Mouse (Mus musculus): ENCODE measurements at regions not wholly inside any gene's neighbourhood (a gene's known extent, or its start where the extent isn't known, plus 50 kb on each side); places are given as distances from the start of the nearest gene placed in this dataset.
"Not testable (repeated sequence)": the region's sequence is repeated elsewhere in the genome, so short reads cannot be mapped to it uniquely, and the experiment has no call there.

DNA sequence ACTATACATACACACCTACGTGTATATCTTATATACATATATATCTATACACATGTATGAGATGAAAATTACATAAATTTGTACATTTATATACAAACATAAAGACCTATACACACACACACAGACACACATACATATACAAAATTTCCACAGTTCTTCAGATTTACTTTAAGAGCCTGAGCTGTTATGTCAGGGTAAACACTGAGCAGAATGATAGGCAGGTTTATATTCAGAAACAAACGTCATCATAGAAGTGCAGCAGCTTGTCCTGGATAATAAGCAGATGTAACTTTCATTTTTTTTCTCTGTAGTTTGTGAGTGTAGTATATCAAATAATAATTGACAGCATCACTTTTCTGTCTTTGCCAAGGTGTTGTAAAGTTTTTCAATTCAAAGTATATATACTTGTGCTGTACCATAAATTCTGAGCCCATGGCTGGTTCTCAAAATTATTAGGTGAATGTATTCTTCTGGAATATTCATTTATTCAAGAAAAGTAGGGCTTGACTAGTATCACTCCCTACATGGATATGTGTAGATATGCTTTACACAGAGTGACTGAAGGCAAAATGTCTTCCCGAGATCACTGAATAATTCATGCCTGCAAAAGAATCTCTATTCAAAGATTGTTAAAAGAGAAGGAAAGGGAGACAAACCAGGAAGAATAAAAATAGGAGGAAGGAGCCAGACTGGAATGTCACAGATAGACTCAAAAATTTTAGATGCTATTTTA, 583.8 kb upstream of the Brinp3 start:
- DNase-seq (ENCODE audit: low spot score in 2 of 2) = peak in 1 of 2 experiments; percentile 4

DNA sequence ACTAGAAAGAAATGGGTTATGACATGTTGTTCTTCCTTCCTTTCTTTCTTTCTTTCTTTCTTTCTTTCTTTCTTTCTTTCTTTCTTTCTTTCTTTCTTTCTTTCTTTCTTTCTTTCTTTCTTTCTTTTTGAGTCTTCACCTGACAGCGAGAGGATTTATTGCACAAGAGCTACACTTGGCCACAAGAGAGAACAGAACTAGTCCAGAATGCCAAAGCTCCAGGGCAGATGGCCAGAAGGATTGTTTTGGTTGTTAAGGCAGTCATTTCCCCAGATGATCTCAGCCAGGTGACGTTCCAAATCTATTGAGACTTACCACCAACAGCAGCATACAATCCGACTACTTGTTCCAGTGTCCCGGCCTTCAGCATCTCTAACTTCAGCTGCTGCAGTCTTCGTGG, 558.8 kb upstream of the Brinp3 start:
- no peak for DNase-seq (ENCODE audit: low spot score in 2 of 2)

DNA sequence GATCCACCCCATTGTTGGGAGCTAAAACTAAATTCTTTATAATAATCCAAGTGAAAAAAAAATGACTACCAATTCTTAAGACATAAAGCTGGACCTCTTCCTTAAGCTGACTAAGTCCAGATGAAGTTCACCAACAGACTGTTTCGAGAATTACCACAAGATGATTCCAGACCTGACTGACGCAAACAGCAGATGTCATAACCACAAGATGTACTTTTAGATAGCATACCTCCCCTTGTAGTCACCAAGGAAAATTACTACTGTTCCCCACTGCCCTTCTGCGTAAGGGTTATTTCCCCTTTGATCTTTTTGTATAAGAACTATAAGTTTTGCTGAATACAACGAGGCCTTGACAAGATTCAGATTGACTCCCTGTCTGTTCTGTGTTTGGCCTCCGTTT, 536.8 kb upstream of the Brinp3 start:
- DNase-seq (ENCODE audit: low spot score in 2 of 2) = not testable (repeated sequence)

DNA sequence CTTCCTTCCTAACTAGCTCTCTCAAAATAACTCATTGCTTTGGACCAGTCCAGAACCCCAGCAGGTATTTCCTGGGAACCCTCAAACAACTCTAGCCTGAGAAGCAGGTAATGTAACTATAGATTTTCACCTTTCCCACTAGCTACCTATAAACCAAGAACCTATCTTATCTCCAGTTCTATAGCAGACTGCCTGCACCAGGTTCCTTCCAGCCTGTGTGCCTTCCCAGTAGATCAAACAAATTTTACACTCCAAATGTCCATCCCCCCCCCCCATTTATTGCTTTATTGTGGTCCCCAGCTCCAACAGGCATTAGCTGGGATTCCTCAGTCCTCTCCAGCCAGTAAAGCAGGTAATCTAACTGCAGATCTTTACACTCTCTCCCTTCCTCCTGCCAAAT, 532.3 kb upstream of the Brinp3 start:
- no peak for DNase-seq (ENCODE audit: low spot score in 2 of 2)

DNA sequence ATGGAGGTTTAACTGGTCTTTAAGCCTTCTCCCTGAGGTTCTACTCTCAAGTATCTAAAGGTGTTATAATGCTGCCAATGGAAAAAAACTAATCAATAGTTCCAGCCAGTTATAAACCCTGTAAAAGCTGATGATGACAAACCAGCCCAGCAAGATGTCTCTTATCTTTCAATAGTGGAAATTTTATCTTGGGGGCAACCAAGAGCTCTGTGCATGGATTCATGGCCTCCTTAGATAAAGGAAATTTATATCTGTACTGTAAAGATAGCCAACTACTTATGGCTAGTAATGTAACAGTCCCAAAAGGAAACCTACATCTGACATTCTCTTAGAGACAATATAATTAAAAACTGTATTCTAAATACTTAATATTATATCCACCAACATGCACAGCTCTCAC, 526.5 kb upstream of the Brinp3 start:
- DNase-seq (ENCODE audit: low spot score in 2 of 2) = no peak

DNA sequence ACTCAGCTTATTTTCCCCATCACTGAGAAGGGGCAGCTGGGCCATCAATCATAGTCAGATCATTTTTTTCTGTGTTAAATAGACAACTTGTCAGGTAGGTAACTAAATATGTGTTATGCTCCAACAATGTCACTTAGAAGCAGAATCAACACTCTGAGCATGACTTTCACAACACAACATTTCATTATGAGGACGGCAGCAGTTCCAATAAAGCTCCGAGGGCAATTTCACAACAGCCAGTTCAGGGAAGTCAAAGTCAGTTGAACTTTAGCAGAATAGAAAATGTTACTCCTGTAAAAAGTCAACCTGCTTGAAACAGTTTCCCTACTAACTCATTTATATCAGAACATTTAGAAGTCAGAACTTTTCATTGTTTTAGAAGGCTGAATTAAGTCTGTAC, 522.1 kb upstream of the Brinp3 start:
- no peak for DNase-seq (ENCODE audit: low spot score in 2 of 2)

DNA sequence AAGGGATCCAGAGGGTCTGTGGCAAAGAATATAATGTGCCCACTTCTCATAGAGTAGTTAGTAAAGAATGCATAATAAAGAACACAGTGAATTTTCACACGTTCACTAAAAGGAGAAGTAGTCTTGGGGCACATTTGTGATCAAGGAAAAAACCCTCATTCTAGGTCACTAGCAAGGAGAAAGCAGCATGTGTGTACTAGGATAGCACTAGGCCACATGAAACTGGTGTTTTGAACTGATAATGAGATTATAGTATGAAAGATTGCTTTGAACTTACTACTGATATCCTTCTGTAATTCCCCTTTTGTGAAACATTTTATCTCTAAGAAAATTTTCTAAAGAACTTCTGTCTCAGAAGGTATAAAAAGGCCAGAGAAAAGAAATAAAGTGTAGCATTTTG, 492.6 kb upstream of the Brinp3 start:
- no peak for DNase-seq (ENCODE audit: low spot score in 2 of 2)

DNA sequence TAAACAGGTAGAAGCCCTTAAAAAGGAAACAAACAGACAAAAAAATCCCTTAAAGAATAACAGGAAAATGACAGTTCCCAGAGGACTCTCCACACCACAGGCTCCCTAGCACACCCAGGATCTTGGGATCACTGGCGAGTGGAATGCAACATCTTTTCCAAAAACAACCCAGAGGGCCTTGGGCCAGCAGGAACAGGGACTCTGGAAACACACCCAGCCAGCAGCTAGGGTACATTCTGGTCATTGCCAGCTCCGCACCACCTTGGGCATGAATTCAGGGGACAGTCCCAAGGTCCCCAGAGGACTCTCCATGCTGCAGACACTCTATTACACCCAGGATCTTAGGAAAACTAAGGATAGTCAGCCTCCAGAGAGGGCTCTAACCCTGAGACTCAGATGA, 479.5 kb upstream of the Brinp3 start:
- DNase-seq (ENCODE audit: low spot score in 2 of 2) = no peak

DNA sequence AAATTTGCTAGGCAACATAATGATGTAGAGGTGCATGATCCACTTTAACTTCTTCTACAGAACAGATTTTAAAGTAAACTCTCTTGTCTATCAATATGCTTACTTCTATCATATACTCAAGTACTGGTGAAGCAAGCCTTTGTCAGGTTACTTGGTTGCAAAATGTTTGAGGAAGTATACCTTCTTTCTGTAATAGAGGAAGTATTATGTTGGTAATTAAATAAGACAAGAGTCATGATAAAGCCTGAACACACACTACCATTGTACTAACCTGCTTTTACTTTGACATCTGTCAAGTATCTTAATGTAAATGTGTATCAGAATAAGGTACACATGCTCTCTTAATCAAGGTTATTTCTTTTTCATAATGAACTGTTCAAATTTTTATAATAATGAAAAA, 467.9 kb upstream of the Brinp3 start:
- no peak for DNase-seq (ENCODE audit: low spot score in 2 of 2)

DNA sequence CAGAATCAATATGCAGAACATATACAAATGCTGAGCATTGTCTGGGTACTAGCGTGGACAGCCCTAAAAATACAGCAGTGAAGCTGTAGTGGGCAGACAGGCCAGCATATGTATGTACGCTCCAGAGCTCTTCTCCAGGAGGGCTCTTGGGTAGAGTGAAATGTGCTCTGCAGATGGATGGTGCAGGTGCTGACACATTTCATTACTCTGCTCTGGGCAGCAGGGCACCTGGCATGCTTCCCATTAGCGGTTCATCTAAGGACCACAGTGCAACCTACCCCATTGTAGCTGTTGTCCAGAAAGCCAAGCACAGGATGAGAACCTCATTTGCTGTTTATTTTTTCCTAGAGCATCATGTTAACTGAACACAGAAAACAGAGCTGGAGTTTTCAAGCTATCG, 466.9 kb upstream of the Brinp3 start:
- peak in 1 of 2 experiments; percentile 8 for DNase-seq (ENCODE audit: low spot score in 2 of 2)

DNA sequence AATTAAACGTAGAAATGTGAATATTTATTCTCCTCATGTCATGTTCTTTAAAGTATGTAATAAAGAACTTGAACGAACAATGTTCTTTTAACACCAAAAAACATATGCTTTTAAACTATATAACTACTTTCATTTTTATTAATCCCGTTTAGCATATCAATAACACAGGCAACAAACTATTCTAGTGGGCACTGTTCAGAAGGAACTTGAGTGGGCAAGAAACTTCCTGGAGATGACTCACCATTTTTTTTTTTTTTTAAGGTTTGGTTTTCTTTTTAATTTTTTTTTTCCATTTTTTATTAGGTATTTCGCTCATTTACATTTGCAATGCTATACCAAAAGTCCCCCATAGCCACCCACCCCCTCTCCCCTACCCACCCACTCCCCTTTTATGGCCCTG, 462.2 kb upstream of the Brinp3 start:
- DNase-seq (ENCODE audit: low spot score in 2 of 2) = not testable (repeated sequence)

DNA sequence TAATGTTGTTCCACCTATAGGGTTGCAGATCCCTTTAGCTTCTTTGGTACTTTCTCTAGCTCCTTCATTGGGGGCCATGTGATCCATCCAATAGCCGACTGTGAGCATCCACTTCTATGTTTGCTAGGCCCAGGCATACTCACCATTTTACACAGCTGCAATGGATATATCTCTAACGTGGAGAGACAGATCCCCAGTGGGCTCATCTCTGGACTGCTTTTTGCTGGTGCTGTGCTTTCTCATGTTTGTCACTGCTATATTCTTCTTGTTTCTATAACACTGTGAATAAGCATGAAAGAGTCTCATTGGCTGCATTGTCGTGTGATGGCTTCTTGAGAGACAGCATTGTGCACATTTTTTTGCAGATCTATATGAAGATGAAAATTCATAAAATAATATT, 461.6 kb upstream of the Brinp3 start:
- DNase-seq (ENCODE audit: low spot score in 2 of 2) = not testable (repeated sequence)

DNA sequence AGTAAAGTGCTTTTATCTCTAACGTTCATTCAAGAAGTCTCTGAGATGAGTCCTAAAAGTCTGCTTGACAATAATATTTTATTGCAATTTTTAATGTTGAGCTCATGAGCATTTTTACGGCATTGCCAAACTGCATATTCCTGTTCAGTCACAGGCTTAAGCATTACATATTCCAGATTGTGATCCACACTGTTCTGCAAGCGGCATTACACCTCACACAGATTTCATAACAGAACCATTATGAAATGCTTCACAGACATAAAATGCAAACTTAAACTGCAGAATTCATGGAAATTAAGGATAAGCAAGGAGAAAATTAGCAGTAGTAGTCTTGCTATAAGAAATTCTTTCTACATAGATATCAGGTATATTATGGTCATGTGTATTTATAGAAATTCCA, 442.1 kb upstream of the Brinp3 start:
- peak in 1 of 2 experiments; percentile 13 for DNase-seq (ENCODE audit: low spot score in 2 of 2)
